Mouse (Mus musculus) left cerebral cortex, adult 11 months (tissue): ENCODE measurements around the gene Slc38a9.

Experiments
- DNase-seq: peaks from one replicate; pipeline ENCODE4 v3.0.0; 2022; ENCODE audit warnings: low spot score

Slc38a9 gene

GRCm38 (mm10) chr13:112660574-112661381 lies at the start of gene Slc38a9:
TSS of gene Slc38a9 (plus strand) at chr13:112660751.
- peak; percentile 88 for DNase-seq

GRCm38 (mm10) chr13:112621592-112621991 lies 39.0 kb upstream of the Slc38a9 start:
- DNase-seq = no peak

- DNase-seq = no peak
Observed at GRCm38 (mm10) chr13:112623656-112624055, 36.9 kb upstream of the Slc38a9 start.

- DNase-seq = no peak
Observed at GRCm38 (mm10) chr13:112624622-112625021, 35.9 kb upstream of the Slc38a9 start.

GRCm38 (mm10) chr13:112625566-112625965 lies 35.0 kb upstream of the Slc38a9 start:
- DNase-seq = no peak

- DNase-seq = no peak
Observed at GRCm38 (mm10) chr13:112635174-112635837, 25.2 kb upstream of the Slc38a9 start.

GRCm38 (mm10) chr13:112636498-112636897 lies 24.1 kb upstream of the Slc38a9 start:
- DNase-seq = no peak

- DNase-seq = no peak
Observed at GRCm38 (mm10) chr13:112639111-112639510, 21.4 kb upstream of the Slc38a9 start.

GRCm38 (mm10) chr13:112642897-112643296 lies 17.7 kb upstream of the Slc38a9 start:
- no peak for DNase-seq

- no peak for DNase-seq
Observed at GRCm38 (mm10) chr13:112644996-112645395, 15.6 kb upstream of the Slc38a9 start.

- no peak for DNase-seq
Observed at GRCm38 (mm10) chr13:112645529-112646186, 14.9 kb upstream of the Slc38a9 start.

GRCm38 (mm10) chr13:112651183-112651582 lies 9.4 kb upstream of the Slc38a9 start:
- no peak for DNase-seq

GRCm38 (mm10) chr13:112652205-112652604 lies 8.3 kb upstream of the Slc38a9 start, which contains the start of gene Ddx4:
TSS of gene Ddx4 (minus strand) at chr13:112652475.
- DNase-seq = no peak

GRCm38 (mm10) chr13:112659986-112660573 lies 471 bp upstream of the Slc38a9 start:
- DNase-seq = no peak

- no peak for DNase-seq
Observed at GRCm38 (mm10) chr13:112661687-112662086, 1.1 kb downstream of the Slc38a9 start.

GRCm38 (mm10) chr13:112666433-112667024 lies 6.0 kb downstream of the Slc38a9 start:
- DNase-seq = no peak

GRCm38 (mm10) chr13:112667215-112667614 lies 6.7 kb downstream of the Slc38a9 start:
- DNase-seq = no peak

GRCm38 (mm10) chr13:112671708-112672107 lies 11.2 kb downstream of the Slc38a9 start:
- DNase-seq = no peak

- no peak for DNase-seq
Observed at GRCm38 (mm10) chr13:112672797-112673196, 12.2 kb downstream of the Slc38a9 start.

- peak; percentile 36 for DNase-seq
Observed at GRCm38 (mm10) chr13:112673899-112674447, 13.4 kb downstream of the Slc38a9 start.

GRCm38 (mm10) chr13:112678154-112678553 lies 17.6 kb downstream of the Slc38a9 start:
- no peak for DNase-seq

- no peak for DNase-seq
Observed at GRCm38 (mm10) chr13:112683312-112683711, 22.8 kb downstream of the Slc38a9 start.
